Mouse (Mus musculus): Measurements from ENCODE around the gene E2f4. TPM values are rescaled to one million over a fixed set of nuclear protein-coding genes. Genes with fewer than 3 reads are reported as not detected.
A peak's percentile ranks its signal among the peaks of the same experiment; 100 is the strongest.

Gene E2f4
- total and polyA plus RNA-seq, 3 experiments = 97.9 to 313 (median 98.5) TPM

GRCm38 (mm10) chr8:105290554-105291314 lies 6.7 kb upstream of the E2f4 start:
- peak; percentile 92 for DNase-seq (ENCODE audit: low read depth, low spot score)
- H3K9ac ChIP-seq (ENCODE audit: control insufficient read depth, low read depth, low read length, poor library complexity, severe bottlenecking) = no peak overlapping the region
- TF ChIP-seq POLR2AphosphoS5 (IDR thresholded peaks at IDR 0.05; ENCODE audit: borderline replicate concordance, low read depth, low read length) = no peak
- peak; percentile 57; the same call in 1 of the 2 replicates for TF ChIP-seq ELF1 (IDR thresholded peaks at IDR 0.05; ENCODE audit: low read depth, low read length)
- no peak for TF ChIP-seq NRF1 (IDR thresholded peaks at IDR 0.05; ENCODE audit: insufficient read depth, low read depth, low read length, poor library complexity, severe bottlenecking)
- peak; percentile 81 to 98 (median 95) for TF ChIP-seq CTCF (IDR thresholded peaks at IDR 0.05 in 2 of 3, conservative IDR thresholded peaks at IDR 0.05 in 1 of 3; ENCODE audit: control insufficient read depth in 1 of 3, insufficient read depth in 1 of 3, low read depth in 2 of 3, low read length in 3 of 3, poor library complexity in 1 of 3, severe bottlenecking in 1 of 3)
- no peak for TF ChIP-seq ZMIZ1 (IDR thresholded peaks at IDR 0.05; ENCODE audit: low read depth, low read length)
- peak; percentile 82 for TF ChIP-seq ZC3H11A (IDR thresholded peaks at IDR 0.05; ENCODE audit: low read depth, low read length)
- TF ChIP-seq MXI1 (IDR thresholded peaks at IDR 0.05; ENCODE audit: low read depth, low read length) = peak; percentile 98
- no peak for TF ChIP-seq MEF2A (IDR thresholded peaks at IDR 0.05; ENCODE audit: extremely low read depth, insufficient replicate concordance, low read depth, low read length, poor library complexity, severe bottlenecking)
- TF ChIP-seq USF2 (IDR thresholded peaks at IDR 0.05; ENCODE audit: borderline replicate concordance in 1 of 2, insufficient read depth in 1 of 2, low read depth in 1 of 2, low read length in 2 of 2) = no peak
- TF ChIP-seq POLR2A (IDR thresholded peaks at IDR 0.05; ENCODE audit: control insufficient read depth in 1 of 2, insufficient read depth in 1 of 2, low read depth in 1 of 2, low read length in 2 of 2, poor library complexity in 1 of 2) = no peak
- no peak for TF ChIP-seq MYB (IDR thresholded peaks at IDR 0.05; ENCODE audit: low read depth, low read length)
- TF ChIP-seq ZNF384 (IDR thresholded peaks at IDR 0.05; ENCODE audit: low read depth, low read length) = no peak
- no peak for TF ChIP-seq TCF12 (IDR thresholded peaks at IDR 0.05; ENCODE audit: low read depth, low read length)
- TF ChIP-seq POLR2AphosphoS2 (IDR thresholded peaks at IDR 0.05; ENCODE audit: low read length) = no peak
- TF ChIP-seq RCOR1 (IDR thresholded peaks at IDR 0.05; ENCODE audit: low read depth, low read length) = no peak
- TF ChIP-seq TAL1 (IDR thresholded peaks at IDR 0.05; ENCODE audit: low read length) = no peak
- no peak for TF ChIP-seq USF1 (IDR thresholded peaks at IDR 0.05; ENCODE audit: low read depth, low read length)
- peak; percentile 73 for TF ChIP-seq RAD21 (IDR thresholded peaks at IDR 0.05; ENCODE audit: low read depth, low read length)
- TF ChIP-seq CHD1 (IDR thresholded peaks at IDR 0.05; ENCODE audit: low read depth, low read length) = no peak
- peak; percentile 79 for TF ChIP-seq MAX (IDR thresholded peaks at IDR 0.05; ENCODE audit: low read length)
- TF ChIP-seq EP300 (IDR thresholded peaks at IDR 0.05; ENCODE audit: low read depth in 1 of 2, low read length in 2 of 2) = 0 out of 4 replicates have a peak, but pooled peaks of 1 of the 2 experiments have one; percentile 25
- TF ChIP-seq SIN3A (IDR thresholded peaks at IDR 0.05; ENCODE audit: low read length) = peak; percentile 99
- no peak for TF ChIP-seq NELFE (IDR thresholded peaks at IDR 0.05; ENCODE audit: low read depth, low read length)
- TF ChIP-seq TBP (IDR thresholded peaks at IDR 0.05; ENCODE audit: low read depth, low read length) = no peak
- peak; percentile 53; the same call in 1 of the 2 replicates for TF ChIP-seq BHLHE40 (IDR thresholded peaks at IDR 0.05; ENCODE audit: borderline replicate concordance, low read depth, low read length)
- no peak for TF ChIP-seq GATA1 (IDR thresholded peaks at IDR 0.05; ENCODE audit: low read depth, low read length)
- TF ChIP-seq SMC3 (IDR thresholded peaks at IDR 0.05; ENCODE audit: low read depth, low read length) = peak; percentile 97
- no peak for TF ChIP-seq JUND (IDR thresholded peaks at IDR 0.05; ENCODE audit: low read depth, low read length)
- TF ChIP-seq MYC (IDR thresholded peaks at IDR 0.05; ENCODE audit: low read depth, low read length) = 0 out of 2 replicates have a peak, but pooled peaks have one; percentile 41
- no peak for TF ChIP-seq E2F4 (IDR thresholded peaks at IDR 0.05; ENCODE audit: borderline replicate concordance, low read depth, low read length)
- no peak for TF ChIP-seq KAT2A (conservative IDR thresholded peaks at IDR 0.05; ENCODE audit: low read depth, low read length)
- TF ChIP-seq UBTF (IDR thresholded peaks at IDR 0.05; ENCODE audit: borderline replicate concordance, insufficient read depth, low read depth, low read length) = no peak
- no peak for TF ChIP-seq CHD2 (IDR thresholded peaks at IDR 0.05; ENCODE audit: low read length)
- TF ChIP-seq MAFK (IDR thresholded peaks at IDR 0.05; ENCODE audit: borderline replicate concordance, low read depth, low read length) = no peak
- no peak for TF ChIP-seq ETS1 (IDR thresholded peaks at IDR 0.05; ENCODE audit: low read depth, low read length)
- TF ChIP-seq MAZ (IDR thresholded peaks at IDR 0.05; ENCODE audit: low read depth, low read length) = peak; percentile 68; the same call in 1 of the 2 replicates

More at GRCm38 (mm10) chr8:105290554-105291314, 6.7 kb upstream of the E2f4 start:
- Histone ChIP-seq H3K27ac (ENCODE audit: control insufficient read depth, low read depth, low read length) (no peak overlapping the region), H3K27me3 (ENCODE audit: control insufficient read depth in 1 of 2, insufficient read depth in 2 of 2, low read length in 2 of 2) (no peaks in the 10 kb centered on the region), H3K9me3 (replicated peaks; ENCODE audit: insufficient read depth, low read length) (no peaks in the 10 kb centered on the region), H3K79me2 (ENCODE audit: control insufficient read depth, insufficient read depth, low read length, poor library complexity) (peaks cover 3% of the 10 kb centered on the region), H3K4me3 (ENCODE audit: control insufficient read depth in 1 of 2, insufficient read depth in 1 of 2, low read depth in 2 of 2, low read length in 2 of 2) (no peak overlapping the region), H3K4me1 (ENCODE audit: control insufficient read depth in 1 of 2, insufficient read depth in 2 of 2, low read length in 2 of 2) (peaks cover 4 to 13% of the 10 kb centered on the region in 2 experiments; a peak in 3 of 4 replicates), H3K36me3 (ENCODE audit: control insufficient read depth in 1 of 2, insufficient read depth in 2 of 2, low read length in 2 of 2) (no peaks in the 10 kb centered on the region; a peak in 1 of 4 replicates)
